Mouse (Mus musculus): ENCODE data around the gene Smim14. TPM values are rescaled to one million over a fixed set of nuclear protein-coding genes. Genes with fewer than 3 reads are reported as not detected.

Gene Smim14
- polyA plus RNA-seq, 1 experiment from 2014 or later: 199 TPM

DNA sequence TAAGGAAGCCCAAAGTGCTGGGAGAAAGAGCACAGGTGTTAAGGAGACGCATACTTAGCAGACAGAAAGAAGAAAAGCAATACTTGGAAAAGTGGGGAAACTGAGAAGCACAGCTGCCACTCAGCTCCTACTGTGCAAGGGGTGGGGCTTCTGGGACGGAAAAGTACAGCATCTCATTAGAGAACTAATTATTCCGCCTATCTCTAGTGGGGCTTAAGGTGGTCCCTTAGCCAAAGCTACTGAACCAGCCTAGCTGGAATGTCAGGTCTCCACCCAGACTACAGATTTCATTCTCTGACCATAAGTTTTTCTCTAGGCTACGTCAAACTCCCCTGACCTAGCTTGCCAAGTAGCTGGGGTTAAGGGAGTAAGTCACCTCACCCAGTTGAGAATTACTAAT is 2.5 kb downstream of the Smim14 start:
- H3K36me3 ChIP-seq (ENCODE audit: control insufficient read depth, insufficient read depth, low read length): no peaks in the 10 kb centered on the region
- WGBS: 45% methylated on average over 4 of the region's 4 CpGs
- no peak overlapping the region for H3K4me3 ChIP-seq (ENCODE audit: low read depth, low read length)
- no peak for DNase-seq (ENCODE audit: low spot score)
- no peak overlapping the region for H3K4me2 ChIP-seq (ENCODE audit: low read length)
- no peak for ATAC-seq
- peaks cover 11% of the 10 kb centered on the region for H3K4me1 ChIP-seq (ENCODE audit: control insufficient read depth, insufficient read depth, low read length)
- no peak overlapping the region for H3K9ac ChIP-seq (ENCODE audit: low read length)
- H3K9me3 ChIP-seq (replicated peaks; ENCODE audit: control insufficient read depth, low read length): no peaks in the 10 kb centered on the region
- H3K27me3 ChIP-seq (replicated peaks; ENCODE audit: control insufficient read depth, insufficient read depth, low read length): no peaks in the 10 kb centered on the region
- H3K27ac ChIP-seq (ENCODE audit: low read depth, low read length): no peak overlapping the region

DNA sequence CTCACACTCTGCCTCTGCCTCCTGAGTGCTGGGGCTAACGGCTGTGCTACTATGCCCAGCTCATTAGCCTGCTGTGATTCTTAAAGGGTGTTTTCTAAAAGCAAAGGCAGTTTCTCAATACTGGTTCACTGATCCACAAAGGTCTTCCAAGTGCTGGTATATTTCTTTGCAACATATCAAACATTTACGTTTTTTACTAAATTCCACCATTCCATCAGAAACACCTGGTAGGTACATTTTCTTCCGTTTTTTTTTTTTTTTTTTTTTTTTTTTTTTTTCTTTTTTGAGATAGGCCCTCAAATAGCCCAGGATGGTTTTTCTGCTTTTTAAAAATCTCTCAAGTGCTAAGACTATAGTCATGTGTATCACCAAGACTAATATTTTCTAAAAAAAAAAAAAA is 5.7 kb downstream of the Smim14 start:
- H3K4me1 ChIP-seq (ENCODE audit: control insufficient read depth, insufficient read depth, low read length): peaks cover under 1% of the 10 kb centered on the region; the same call in 1 of the 2 replicates
- H3K9me3 ChIP-seq (replicated peaks; ENCODE audit: control insufficient read depth, low read length): no peaks in the 10 kb centered on the region
- H3K4me2 ChIP-seq (ENCODE audit: low read length): no peak overlapping the region
- DNase-seq (ENCODE audit: low spot score): no peak
- no peak overlapping the region for H3K9ac ChIP-seq (ENCODE audit: low read length)
- H3K27ac ChIP-seq (ENCODE audit: low read depth, low read length): no peak overlapping the region
- H3K4me3 ChIP-seq (ENCODE audit: low read depth, low read length): no peak overlapping the region
- no peaks in the 10 kb centered on the region for H3K27me3 ChIP-seq (replicated peaks; ENCODE audit: control insufficient read depth, insufficient read depth, low read length)
- 60% methylated on average over 3 of the region's 3 CpGs for WGBS
- no peak for ATAC-seq
- H3K36me3 ChIP-seq (ENCODE audit: control insufficient read depth, insufficient read depth, low read length): no peaks in the 10 kb centered on the region

DNA sequence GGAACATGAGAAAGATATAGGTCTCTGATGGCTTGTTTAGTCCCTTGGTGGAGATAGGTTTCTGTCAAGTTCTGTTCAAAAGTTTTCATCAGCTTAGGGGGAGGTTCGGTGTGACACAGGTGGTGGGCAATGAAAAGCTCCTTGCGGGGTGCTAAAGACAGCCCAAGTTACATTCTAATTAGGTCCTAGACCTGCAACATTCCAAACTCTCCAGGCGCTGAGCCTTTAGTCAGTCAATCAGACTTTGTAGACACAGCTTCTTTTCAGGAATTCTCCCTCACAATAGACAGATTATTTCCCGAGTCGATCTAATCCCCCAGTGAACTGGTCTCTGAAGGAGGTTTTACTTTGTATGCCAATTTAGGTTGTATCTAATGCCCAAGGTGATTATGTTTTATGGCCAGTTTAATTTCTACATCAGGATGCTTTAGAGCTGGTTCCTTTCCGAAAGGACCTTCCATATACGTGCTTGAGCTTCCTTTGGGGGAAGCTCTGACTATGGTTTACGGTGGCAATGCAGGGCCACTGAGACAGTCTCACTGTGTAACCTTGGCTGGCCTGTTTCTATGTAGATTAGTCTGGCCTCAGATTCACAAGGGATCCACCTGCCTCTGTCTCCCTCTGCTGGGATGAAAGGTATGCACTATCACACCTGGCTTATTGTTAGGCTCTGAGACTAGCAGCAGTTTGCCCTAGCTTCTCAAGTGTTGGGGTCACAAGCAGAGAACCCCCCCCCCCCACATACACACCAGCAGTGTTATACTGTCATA is 11.1 kb downstream of the Smim14 start:
- ATAC-seq (no peak), DNase-seq (ENCODE audit: low spot score) (peak; percentile 14)
- Histone ChIP-seq H3K4me1 (ENCODE audit: control insufficient read depth, insufficient read depth, low read length) (no peaks in the 10 kb centered on the region), H3K27ac (ENCODE audit: low read depth, low read length) (no peak overlapping the region), H3K36me3 (ENCODE audit: control insufficient read depth, insufficient read depth, low read length) (no peaks in the 10 kb centered on the region), H3K4me3 (ENCODE audit: low read depth, low read length) (no peak overlapping the region), H3K9me3 (replicated peaks; ENCODE audit: control insufficient read depth, low read length) (no peaks in the 10 kb centered on the region), H3K4me2 (ENCODE audit: low read length) (no peak overlapping the region), H3K9ac (ENCODE audit: low read length) (no peak overlapping the region), H3K27me3 (replicated peaks; ENCODE audit: control insufficient read depth, insufficient read depth, low read length) (no peaks in the 10 kb centered on the region)
- 3% methylated on average over 8 of the region's 8 CpGs for WGBS

DNA sequence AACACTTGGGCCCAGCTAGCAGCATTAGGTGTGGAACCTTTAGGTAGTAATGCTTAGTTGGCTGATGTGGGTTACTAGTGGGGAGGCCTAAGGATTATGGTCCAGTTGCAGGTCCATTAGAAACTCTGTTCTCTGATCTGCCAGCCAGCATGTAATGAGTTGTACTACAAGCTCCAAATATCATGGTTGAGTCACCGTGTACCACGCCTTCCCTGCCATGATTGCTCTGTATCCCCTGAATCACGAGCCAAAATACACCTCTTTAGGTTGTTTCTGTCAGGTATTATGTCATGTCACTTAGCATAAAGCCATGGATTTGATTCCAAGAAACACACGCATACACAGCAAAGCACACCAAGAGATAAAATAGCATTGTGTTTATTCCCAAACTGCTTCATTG is 12.2 kb downstream of the Smim14 start:
- Histone ChIP-seq H3K27ac (ENCODE audit: low read depth, low read length) (no peak overlapping the region), H3K4me3 (ENCODE audit: low read depth, low read length) (no peak overlapping the region), H3K4me1 (ENCODE audit: control insufficient read depth, insufficient read depth, low read length) (no peaks in the 10 kb centered on the region), H3K27me3 (replicated peaks; ENCODE audit: control insufficient read depth, insufficient read depth, low read length) (no peaks in the 10 kb centered on the region), H3K9ac (ENCODE audit: low read length) (no peak overlapping the region), H3K36me3 (ENCODE audit: control insufficient read depth, insufficient read depth, low read length) (no peaks in the 10 kb centered on the region), H3K9me3 (replicated peaks; ENCODE audit: control insufficient read depth, low read length) (no peaks in the 10 kb centered on the region), H3K4me2 (ENCODE audit: low read length) (no peak overlapping the region)
- ATAC-seq (no peak), DNase-seq (ENCODE audit: low spot score) (no peak)
- 48% methylated on average over 4 of the region's 4 CpGs for WGBS

DNA sequence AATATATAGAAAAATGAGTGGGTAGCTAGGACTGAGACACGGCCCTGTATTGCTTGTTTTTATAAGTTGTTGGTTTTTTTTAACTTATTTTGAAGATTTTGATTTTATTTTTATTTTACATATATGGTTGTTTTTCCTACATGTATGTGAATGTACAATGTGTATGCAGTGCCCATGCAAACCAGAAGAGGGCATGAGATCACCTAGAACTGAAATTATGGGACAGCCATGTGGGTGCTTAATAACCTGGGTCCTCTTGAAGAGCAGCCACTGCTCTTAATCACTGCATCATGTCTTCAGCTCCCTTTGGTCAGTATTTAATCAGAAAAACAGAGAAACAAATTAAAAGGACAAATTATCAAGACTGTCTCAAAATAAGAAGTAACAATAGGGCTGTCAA is 15.2 kb downstream of the Smim14 start:
- Histone ChIP-seq H3K4me2 (ENCODE audit: low read length) (no peak overlapping the region), H3K9ac (ENCODE audit: low read length) (no peak overlapping the region), H3K4me3 (ENCODE audit: low read depth, low read length) (no peak overlapping the region), H3K4me1 (ENCODE audit: control insufficient read depth, insufficient read depth, low read length) (no peaks in the 10 kb centered on the region), H3K9me3 (replicated peaks; ENCODE audit: control insufficient read depth, low read length) (no peaks in the 10 kb centered on the region), H3K27ac (ENCODE audit: low read depth, low read length) (no peak overlapping the region), H3K27me3 (replicated peaks; ENCODE audit: control insufficient read depth, insufficient read depth, low read length) (no peaks in the 10 kb centered on the region), H3K36me3 (ENCODE audit: control insufficient read depth, insufficient read depth, low read length) (no peaks in the 10 kb centered on the region)
- ATAC-seq: no peak
- peak; percentile 29 for DNase-seq (ENCODE audit: low spot score)
- WGBS: 85% methylated on average over 1 of the region's 1 CpGs

DNA sequence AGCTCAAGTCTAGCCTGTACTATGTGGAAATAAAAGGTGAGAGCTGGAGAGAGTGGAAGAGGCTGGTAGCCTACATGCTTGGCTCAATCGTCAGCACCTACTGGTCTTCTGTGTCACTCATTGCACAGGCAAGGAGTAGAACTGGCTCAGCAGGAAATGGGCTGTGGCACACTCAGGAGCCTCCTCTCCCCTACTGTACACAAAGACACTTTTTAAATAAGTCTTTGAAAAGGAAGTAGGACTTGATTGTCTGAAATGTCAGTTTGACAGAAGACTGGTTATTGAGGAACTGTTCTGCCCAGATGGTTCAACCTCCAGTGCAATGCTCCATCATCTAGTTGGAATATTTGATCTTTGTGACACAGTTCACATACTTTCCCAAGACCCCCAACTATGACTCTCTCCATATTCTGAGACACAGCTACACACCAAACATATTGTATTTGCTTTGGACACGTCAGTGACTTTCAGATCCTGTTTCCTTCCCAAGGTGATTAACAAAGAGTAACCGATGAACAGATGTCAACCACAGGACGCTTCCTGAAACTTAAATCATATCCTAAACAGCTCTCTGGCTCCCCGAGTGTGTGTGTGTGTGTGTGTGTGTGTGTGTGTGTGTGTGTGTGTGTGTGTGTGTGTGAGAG is 22.2 kb downstream of the Smim14 start:
- Histone ChIP-seq H3K27me3 (replicated peaks; ENCODE audit: control insufficient read depth, insufficient read depth, low read length) (no peaks in the 10 kb centered on the region), H3K4me1 (ENCODE audit: control insufficient read depth, insufficient read depth, low read length) (no peaks in the 10 kb centered on the region), H3K36me3 (ENCODE audit: control insufficient read depth, insufficient read depth, low read length) (no peaks in the 10 kb centered on the region), H3K4me3 (ENCODE audit: low read depth, low read length) (no peak overlapping the region), H3K9ac (ENCODE audit: low read length) (no peak overlapping the region), H3K27ac (ENCODE audit: low read depth, low read length) (no peak overlapping the region), H3K9me3 (replicated peaks; ENCODE audit: control insufficient read depth, low read length) (no peaks in the 10 kb centered on the region), H3K4me2 (ENCODE audit: low read length) (no peak overlapping the region)
- 78% methylated on average over 5 of the region's 5 CpGs for WGBS
- DNase-seq (ENCODE audit: low spot score): no peak
- no peak for ATAC-seq

DNA sequence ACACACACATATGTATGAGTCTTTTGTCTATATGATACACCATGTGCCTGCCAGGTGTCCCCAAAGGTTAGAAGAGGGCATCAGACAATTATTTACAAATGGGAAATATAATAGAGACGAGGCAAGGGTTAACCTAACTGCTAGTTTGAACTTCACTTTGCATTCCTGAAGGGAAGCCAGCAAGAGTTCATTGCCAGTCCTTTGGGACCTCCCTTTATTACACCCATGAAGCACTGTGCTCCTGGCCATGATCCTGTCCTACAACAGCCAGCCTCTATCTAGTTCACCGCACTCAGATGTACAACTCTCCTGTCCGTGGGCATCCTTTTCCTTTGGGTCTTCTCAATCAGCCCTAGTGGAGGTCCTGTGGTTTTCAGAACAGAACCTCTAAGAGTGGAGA is 23.5 kb downstream of the Smim14 start:
- no peak overlapping the region for H3K27ac ChIP-seq (ENCODE audit: low read depth, low read length)
- H3K4me2 ChIP-seq (ENCODE audit: low read length): no peak overlapping the region
- 91% methylated on average over 3 of the region's 3 CpGs for WGBS
- DNase-seq (ENCODE audit: low spot score) (no peak), ATAC-seq (no peak)
- no peaks in the 10 kb centered on the region for H3K36me3 ChIP-seq (ENCODE audit: control insufficient read depth, insufficient read depth, low read length)
- no peaks in the 10 kb centered on the region for H3K4me1 ChIP-seq (ENCODE audit: control insufficient read depth, insufficient read depth, low read length)
- H3K4me3 ChIP-seq (ENCODE audit: low read depth, low read length): no peak overlapping the region
- no peak overlapping the region for H3K9ac ChIP-seq (ENCODE audit: low read length)
- H3K9me3 ChIP-seq (replicated peaks; ENCODE audit: control insufficient read depth, low read length): no peaks in the 10 kb centered on the region
- H3K27me3 ChIP-seq (replicated peaks; ENCODE audit: control insufficient read depth, insufficient read depth, low read length): no peaks in the 10 kb centered on the region

DNA sequence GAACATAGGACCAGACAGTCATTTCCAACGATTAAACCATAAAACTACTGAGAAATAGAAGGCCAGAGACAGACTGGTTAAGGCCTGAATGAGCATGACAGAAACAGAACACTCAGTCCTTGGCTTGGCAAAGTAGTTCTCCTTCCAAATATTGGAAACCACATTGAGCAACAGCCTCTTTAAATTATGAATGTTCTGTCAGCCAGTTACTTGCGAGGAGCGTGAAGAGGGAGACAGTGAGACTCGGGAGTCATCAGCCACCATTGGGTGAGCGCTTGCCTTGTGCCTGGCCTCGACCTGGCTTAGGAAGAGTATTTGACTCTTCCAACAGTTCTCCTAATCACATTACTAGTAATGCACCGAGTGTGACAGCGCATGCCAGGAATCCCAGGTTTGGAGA is 28.6 kb downstream of the Smim14 start:
- Histone ChIP-seq H3K27me3 (replicated peaks; ENCODE audit: control insufficient read depth, insufficient read depth, low read length) (no peaks in the 10 kb centered on the region), H3K36me3 (ENCODE audit: control insufficient read depth, insufficient read depth, low read length) (no peaks in the 10 kb centered on the region), H3K9ac (ENCODE audit: low read length) (no peak overlapping the region), H3K4me3 (ENCODE audit: low read depth, low read length) (no peak overlapping the region), H3K27ac (ENCODE audit: low read depth, low read length) (no peak overlapping the region), H3K4me1 (ENCODE audit: control insufficient read depth, insufficient read depth, low read length) (no peaks in the 10 kb centered on the region), H3K4me2 (ENCODE audit: low read length) (no peak overlapping the region), H3K9me3 (replicated peaks; ENCODE audit: control insufficient read depth, low read length) (no peaks in the 10 kb centered on the region)
- WGBS: 87% methylated on average over 8 of the region's 8 CpGs
- no peak for DNase-seq (ENCODE audit: low spot score)
- no peak for ATAC-seq

DNA sequence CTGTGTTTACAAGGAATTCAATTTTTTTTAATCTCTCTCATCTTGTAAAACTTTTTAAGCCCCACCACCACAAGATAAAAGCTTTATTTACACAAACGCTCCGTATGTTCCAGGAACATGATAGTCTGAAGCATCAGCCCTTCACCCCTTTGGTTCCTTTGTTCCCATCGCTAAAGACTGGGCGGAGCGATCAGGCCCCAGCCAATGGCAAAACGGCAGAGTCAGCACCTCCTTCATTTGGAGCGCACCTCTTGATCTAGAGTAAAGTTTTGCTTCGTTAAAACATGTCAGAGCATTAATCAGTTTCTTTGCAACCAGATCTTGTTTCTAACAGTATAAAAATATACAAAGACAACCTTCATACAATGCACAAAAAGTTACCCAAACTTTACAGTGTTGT is 31.2 kb downstream of the Smim14 start:
- 6% methylated on average over 8 of the region's 8 CpGs for WGBS
- Histone ChIP-seq H3K4me2 (ENCODE audit: low read length) (peak overlapping the region; percentile 12; the same call in 1 of the 2 replicates), H3K4me3 (ENCODE audit: low read depth, low read length) (no peak overlapping the region), H3K9ac (ENCODE audit: low read length) (no peak overlapping the region), H3K36me3 (ENCODE audit: control insufficient read depth, insufficient read depth, low read length) (no peaks in the 10 kb centered on the region), H3K27ac (ENCODE audit: low read depth, low read length) (no peak overlapping the region), H3K9me3 (replicated peaks; ENCODE audit: control insufficient read depth, low read length) (no peaks in the 10 kb centered on the region), H3K4me1 (ENCODE audit: control insufficient read depth, insufficient read depth, low read length) (no peaks in the 10 kb centered on the region), H3K27me3 (replicated peaks; ENCODE audit: control insufficient read depth, insufficient read depth, low read length) (no peaks in the 10 kb centered on the region)
- no peak for ATAC-seq
- peak; percentile 31 for DNase-seq (ENCODE audit: low spot score)
